Mouse (Mus musculus): ENCODE results near the gene BC049715.
"Not testable (repeated sequence)": the region's sequence is repeated elsewhere in the genome, so short reads cannot be mapped to it uniquely, and the experiment has no call there.

Gene BC049715

DNA sequence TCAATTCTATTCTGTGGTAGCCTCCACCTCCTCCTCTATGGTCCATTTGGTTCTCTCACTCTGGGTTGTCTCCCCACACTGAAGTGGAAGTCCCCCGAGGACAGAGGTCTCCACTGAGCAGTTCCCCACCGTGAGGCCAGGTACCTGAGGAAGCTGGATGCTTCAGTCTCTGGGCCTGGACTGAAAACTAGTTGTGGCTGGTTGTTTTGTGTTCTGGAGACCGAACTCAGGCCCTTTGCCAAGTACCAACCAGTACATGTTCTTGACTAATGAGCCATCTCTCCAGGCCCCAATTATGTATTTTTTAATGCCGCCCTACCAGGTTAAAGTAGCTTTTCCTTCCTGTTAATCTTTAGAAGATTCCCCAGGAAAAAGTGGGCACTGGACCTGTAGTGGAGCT, 24.9 kb downstream of the BC049715 start:
- DNase-seq: no peak

DNA sequence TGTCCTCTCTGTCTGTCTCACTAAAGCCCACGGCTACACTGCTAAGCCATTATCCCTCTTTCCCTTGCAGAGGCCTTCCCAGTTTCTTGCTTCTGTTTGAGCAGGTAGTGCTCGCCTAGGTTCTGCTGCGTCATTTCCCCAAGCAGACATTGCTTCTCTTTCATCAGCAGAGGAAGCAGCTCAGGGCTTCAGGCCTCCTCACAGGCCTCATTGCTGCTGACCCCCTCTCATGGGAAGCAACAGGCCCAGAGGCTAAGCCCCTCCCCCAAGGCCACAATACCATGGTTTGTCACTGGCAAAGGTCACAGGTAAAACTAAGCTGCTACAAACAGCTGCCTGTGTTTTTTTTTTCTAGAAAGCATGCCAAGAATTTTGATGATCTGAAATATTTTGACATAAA, 25.3 kb downstream of the BC049715 start:
- no peak for DNase-seq

- no peak for DNase-seq
Observed at GRCm38 (mm10) chr6:136854361-136854781, 26.9 kb downstream of the BC049715 start.

DNA sequence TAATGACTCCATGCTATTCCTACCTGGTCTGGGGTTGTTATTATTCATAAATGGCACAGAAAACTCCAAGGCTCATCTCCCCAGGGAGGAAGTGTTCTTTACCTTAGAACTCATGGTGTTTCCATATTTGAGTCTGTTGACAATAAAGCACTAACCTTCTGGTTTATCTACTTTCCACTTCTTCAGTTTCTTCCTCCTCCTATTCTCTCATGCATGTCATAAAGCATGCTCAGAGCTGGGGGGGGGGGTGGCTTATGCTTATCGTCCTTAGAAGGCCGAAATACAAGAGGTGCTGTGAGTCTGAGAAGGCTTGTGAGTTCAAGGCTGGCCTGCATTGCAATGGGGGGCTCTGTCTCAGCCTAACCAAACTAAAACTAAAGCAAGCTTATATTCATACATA, 27.8 kb downstream of the BC049715 start:
- DNase-seq: no peak

DNA sequence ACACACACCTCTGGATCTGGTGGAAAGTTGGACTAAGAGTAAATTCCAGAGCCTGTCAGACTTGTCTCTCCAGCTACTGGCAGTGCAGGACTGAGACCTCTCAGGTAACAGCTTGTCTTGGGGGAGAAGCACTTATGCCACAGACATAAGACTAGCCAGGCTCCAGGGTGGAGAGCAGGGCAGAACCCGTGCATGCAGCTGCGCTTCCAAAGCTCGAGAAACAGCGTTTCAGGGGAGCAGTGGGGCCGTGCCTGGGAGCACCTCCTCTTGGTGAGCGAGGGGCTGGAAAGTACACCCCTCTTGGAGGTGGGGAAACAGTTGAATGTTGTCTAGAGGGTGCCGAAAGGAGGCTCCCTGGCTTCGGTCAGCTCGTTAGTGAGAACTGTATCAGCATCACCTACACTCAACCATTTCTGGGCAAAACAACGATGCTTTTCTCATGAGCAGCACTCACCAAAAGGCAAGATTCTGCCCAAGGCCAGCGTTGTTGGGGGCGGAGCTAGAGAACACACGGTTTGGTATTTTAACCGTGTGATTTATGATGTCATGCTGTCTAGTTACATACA, 28.7 kb downstream of the BC049715 start:
- DNase-seq: no peak

GRCm38 (mm10) chr6:136857186-136857872, 29.9 kb downstream of the BC049715 start, which contains the start of gene Art4:
TSS of gene Art4 (minus strand) at chr6:136857733.
- no peak for DNase-seq

DNA sequence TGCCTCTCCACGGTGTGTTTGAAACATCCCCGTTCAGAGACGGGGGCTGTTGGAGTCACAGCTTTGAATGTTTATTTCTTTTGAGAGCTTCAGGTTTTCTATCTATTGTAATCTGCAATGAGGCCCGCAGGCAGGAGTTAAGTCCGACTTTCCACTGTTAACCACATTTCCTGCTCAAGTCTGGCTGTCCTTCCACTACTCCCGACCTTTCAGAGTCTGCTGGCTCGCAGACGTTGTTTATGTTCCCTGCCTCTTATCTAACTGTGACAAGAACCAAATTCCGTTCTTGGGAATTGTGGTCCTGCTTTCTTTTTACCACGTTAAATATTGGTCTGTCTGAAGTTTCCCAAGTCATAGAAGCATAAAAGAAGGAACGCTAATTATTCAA, 30.4 kb downstream of the BC049715 start:
- DNase-seq: no peak

DNA sequence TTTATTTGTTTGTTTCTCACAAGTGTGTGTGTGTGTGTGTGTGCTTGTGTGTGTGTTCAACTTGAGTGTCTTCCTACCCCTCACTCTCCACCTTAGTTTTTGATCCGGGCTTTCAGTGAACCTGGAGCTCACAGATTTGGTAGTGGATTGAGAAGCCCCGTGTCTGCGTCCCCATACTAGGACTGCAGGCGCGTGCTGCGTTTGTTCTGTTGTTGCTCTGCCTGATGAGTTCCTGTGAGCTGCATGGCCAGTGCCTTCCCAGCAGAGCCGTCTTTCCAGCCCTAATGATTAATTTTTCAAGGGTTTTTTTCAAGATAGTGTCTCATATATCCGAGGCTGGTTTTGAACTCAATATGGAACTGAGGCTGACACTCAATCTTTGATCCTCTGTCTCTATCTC, 31.0 kb downstream of the BC049715 start:
- DNase-seq: no peak

DNA sequence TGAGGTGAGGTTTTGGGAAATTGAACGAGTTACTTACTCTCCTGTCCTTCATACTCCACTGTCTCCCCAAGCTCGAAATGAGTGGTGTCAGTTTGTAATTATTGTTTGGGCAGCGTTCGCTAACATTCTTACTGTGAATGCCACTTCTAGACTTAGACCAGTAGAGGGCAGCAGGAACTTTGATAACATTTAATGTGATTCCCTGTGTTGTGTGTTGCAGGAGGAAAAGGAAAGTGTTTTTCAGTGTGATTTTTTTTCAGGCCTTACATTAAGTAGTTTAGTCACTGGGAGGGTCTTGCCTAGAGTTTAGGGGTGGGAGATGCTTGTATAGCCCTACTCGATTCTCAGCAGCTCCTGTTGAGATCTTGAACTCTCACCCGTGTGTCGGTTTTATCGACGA, 33.6 kb downstream of the BC049715 start:
- DNase-seq: no peak

DNA sequence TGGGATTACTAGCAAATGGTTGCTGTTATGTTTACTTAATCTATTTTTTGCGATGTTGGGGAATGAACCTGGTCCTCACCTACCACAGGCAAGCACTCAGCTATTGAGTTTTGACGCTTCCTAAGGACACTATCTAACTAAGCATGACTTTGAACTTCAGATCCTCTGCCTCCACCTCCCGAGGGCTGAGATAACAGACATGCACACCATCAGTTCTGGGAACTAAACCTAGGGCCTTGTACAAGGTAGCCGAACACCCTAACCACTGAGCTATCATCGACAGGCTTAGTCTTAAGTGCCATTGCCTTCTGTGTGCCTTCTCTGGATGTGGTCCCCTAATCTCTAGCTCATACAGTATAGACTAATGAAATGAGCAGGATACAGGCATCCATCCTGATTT, 37.9 kb downstream of the BC049715 start:
- no peak for DNase-seq

DNA sequence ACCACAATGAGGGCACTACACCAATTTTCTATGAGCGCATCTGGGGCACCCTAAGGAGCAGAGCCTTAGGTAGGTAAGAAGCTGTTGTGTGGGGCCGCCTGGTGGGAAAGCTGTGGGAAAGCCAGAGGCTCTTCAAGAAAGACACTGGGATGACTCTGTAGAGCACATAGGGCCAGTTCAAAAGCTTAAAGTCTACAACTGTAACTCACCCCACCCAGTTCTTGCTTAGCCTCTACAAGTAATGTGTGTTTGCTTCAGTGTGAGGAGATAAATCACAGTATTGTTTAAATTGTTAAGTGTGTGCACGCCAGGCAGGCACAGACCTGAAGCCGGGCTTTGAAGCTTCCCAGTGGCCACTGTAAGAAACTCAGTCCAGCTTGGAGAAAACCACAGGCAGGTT, 38.7 kb downstream of the BC049715 start:
- DNase-seq: no peak

GRCm38 (mm10) chr6:136868921-136869320, 41.5 kb downstream of the BC049715 start:
- no peak for DNase-seq

DNA sequence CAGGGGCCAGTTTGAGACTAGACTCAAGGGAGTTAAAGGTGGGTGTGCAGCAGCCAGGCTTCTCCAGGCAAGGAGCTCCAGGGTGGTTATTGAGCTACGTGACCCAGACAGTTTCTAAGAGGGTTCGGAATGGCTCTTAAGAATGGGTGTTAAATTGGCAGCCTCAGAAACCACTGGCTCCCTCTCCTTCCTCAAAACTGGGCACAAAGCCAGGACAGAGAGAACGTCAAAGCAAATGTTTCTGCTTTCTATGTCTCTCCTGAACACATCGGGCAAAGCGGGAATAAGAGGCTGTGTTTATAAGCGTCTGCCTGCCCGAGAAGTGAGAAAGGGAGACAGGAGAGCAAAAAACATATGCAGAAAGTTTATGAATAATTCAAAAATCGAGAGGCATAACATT, 47.2 kb downstream of the BC049715 start:
- no peak for DNase-seq

GRCm38 (mm10) chr6:136875670-136876069, 48.2 kb downstream of the BC049715 start, which contains the start of gene Mgp:
TSS of gene Mgp (minus strand) at chr6:136875823.
- DNase-seq: peak; percentile 39

GRCm38 (mm10) chr6:136881678-136882077, 54.3 kb downstream of the BC049715 start:
- no peak for DNase-seq

- no peak for DNase-seq
Observed at GRCm38 (mm10) chr6:136883431-136883915, 56.0 kb downstream of the BC049715 start.

DNA sequence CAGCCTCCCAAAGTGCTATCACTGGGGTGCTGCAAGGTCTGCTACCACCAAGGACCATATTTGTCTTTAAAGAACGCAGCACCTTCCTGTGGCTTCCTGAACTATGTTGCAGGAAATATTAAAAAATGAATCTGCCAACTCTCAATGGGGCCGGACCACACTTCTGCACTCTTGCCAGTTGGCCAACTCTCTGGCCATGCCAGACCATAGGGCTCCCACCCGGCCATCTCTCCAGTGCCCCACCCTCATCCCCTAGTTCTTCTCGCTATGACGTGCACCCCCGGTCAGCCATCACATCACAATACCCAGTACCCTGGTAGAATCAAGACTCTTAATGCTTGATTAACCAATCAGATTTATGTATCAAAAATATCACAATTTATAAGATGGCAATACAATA, 56.5 kb downstream of the BC049715 start:
- no peak for DNase-seq

DNA sequence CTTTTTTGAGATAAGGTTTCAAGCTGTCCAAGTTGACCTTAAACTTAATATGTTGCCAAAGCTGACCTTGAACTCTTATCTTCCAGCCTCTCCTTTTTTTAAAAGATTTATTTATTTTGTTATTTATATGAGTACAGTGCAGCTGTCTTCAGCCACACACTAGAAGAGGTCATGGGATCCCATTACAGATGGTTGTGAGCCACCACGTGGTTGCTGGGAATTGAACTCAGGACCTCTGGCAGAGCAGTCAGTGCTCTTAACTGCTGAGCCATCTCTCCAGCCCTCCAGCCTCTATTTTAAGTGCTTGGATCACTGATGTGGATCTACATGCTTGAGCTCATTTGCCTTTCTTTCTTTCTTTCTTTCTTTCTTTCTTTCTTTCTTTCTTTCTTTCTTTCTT, 57.3 kb downstream of the BC049715 start:
- not testable (repeated sequence) for DNase-seq

DNA sequence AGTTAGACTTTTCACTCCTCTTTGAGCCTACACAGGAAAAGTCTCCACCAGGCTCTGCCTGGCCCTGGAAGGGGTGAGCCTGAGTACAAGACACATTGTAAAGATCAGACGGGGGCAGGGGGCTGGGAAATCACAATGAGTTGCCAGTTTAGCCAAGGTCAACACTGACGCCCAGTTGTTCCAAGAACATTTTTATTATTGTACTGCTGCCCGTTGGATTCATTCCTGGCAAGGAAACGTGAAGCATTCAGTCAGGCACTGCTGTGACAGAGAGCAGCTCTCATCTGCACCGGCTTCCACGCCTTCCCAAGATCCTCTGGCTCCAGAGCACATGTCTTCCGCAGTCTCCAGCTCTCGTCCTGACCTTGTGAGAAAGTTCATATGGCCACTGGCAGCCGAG, 60.4 kb downstream of the BC049715 start:
- DNase-seq: no peak

DNA sequence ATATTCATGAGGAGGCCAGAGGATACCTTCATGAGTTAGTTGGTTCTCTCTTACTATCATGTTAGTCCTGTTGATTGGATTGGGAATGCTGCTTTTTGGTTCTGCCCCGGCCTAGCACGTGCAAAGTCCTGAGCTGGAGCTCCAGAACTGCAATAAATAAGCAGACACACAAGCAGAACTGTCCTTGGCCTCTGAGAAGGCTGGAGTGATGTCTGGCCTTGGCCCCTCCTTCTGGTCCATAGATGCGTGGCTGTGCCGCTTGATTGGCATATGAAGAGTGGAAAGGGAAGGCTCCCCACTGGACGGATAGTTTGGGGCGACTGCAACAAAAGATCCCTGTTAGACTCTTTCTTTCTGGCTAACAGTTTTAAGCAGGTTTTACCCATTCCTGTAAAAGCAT, 61.6 kb downstream of the BC049715 start:
- no peak for DNase-seq

DNA sequence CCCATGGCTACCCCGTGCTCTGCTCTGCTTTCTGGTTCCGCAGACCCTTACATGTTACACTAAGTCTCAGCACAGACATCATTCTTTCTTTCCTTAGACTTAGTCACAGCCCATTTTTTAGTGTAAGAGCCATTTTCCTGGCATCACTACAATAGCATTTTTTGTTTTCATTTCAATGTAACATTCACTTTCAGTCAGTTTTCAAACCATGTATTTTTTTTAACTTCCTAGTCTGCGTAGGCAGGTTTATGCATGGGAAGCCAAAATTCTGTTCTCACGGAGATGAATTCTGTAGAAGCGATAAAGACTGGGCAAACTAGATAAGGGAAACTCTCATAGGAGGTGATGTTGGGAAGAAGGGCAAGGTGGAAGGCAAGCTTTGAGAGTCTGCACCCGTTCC, 62.1 kb downstream of the BC049715 start:
- DNase-seq: no peak
